Mouse (Mus musculus) embryo, embryonic 11.5 days (tissue): ENCODE results near the gene Tubb2a.
"Not testable (repeated sequence)": the region's sequence is repeated elsewhere in the genome, so short reads cannot be mapped to it uniquely, and the experiment has no call there.

Source experiments
- DNase-seq: peaks from one replicate; pipeline ENCODE4 v3.0.0-alpha.2; 2012; ENCODE audit warnings: low read depth, low spot score

The Tubb2a gene

GRCm38 (mm10) chr13:34089358-34089757 is 11.6 kb upstream of the Tubb2a start:
- no peak for DNase-seq

GRCm38 (mm10) chr13:34088871-34089288 is 11.1 kb upstream of the Tubb2a start:
- no peak for DNase-seq

GRCm38 (mm10) chr13:34088201-34088649 is 10.4 kb upstream of the Tubb2a start:
- not testable (repeated sequence) for DNase-seq

- DNase-seq = no peak
These were observed 9.4 kb upstream of the Tubb2a start for GRCm38 (mm10) chr13:34087052-34087812.

GRCm38 (mm10) chr13:34084026-34084750 is 6.4 kb upstream of the Tubb2a start:
- DNase-seq = no peak

- DNase-seq = no peak
These were observed 4.1 kb upstream of the Tubb2a start for GRCm38 (mm10) chr13:34081926-34082325.

GRCm38 (mm10) chr13:34079801-34080200 is 2.0 kb upstream of the Tubb2a start:
- DNase-seq = no peak

- no peak for DNase-seq
These were observed 883 bp upstream of the Tubb2a start for GRCm38 (mm10) chr13:34078500-34079280.

GRCm38 (mm10) chr13:34076561-34077491 is 981 bp downstream of the Tubb2a start:
- no peak for DNase-seq

GRCm38 (mm10) chr13:34075893-34076292 is 1.9 kb downstream of the Tubb2a start:
- DNase-seq = not testable (repeated sequence)

GRCm38 (mm10) chr13:34074441-34074840 is 3.4 kb downstream of the Tubb2a start:
- not testable (repeated sequence) for DNase-seq

- no peak for DNase-seq
These were observed 5.0 kb downstream of the Tubb2a start for GRCm38 (mm10) chr13:34072847-34073246.

GRCm38 (mm10) chr13:34071836-34072235 is 6.0 kb downstream of the Tubb2a start:
- no peak for DNase-seq

GRCm38 (mm10) chr13:34070296-34070695 is 7.5 kb downstream of the Tubb2a start:
- DNase-seq = no peak

GRCm38 (mm10) chr13:34066351-34066750 is 11.5 kb downstream of the Tubb2a start:
- no peak for DNase-seq

GRCm38 (mm10) chr13:34062466-34062865 is 15.3 kb downstream of the Tubb2a start:
- DNase-seq = no peak

- DNase-seq = no peak
These were observed 17.7 kb downstream of the Tubb2a start for GRCm38 (mm10) chr13:34060061-34060460.

- no peak for DNase-seq
These were observed 20.6 kb downstream of the Tubb2a start for GRCm38 (mm10) chr13:34057252-34057651.

GRCm38 (mm10) chr13:34054983-34055382 is 22.8 kb downstream of the Tubb2a start:
- DNase-seq = no peak

GRCm38 (mm10) chr13:34054391-34054790 is 23.4 kb downstream of the Tubb2a start:
- DNase-seq = no peak
